Mouse (Mus musculus) lung, adult 2 months (tissue): ENCODE results near the gene Ermap.

Experiments used
- CTCF ChIP-seq: fragments of 200-500 bp; IDR thresholded peaks from 2 replicates; pipeline ENCODE4 v1.5.1; 2011; ENCODE audit warnings: mild to moderate bottlenecking, low read length, control low read depth; ENCODE audit not compliant: insufficient read depth
- POLR2A ChIP-seq: fragments of 200-500 bp; IDR thresholded peaks from 2 replicates; pipeline ENCODE4 v1.6.1; 2011; ENCODE audit warnings: low read depth, mild to moderate bottlenecking, control low read depth, low read length, borderline replicate concordance; ENCODE audit errors: extremely low read depth

DNA sequence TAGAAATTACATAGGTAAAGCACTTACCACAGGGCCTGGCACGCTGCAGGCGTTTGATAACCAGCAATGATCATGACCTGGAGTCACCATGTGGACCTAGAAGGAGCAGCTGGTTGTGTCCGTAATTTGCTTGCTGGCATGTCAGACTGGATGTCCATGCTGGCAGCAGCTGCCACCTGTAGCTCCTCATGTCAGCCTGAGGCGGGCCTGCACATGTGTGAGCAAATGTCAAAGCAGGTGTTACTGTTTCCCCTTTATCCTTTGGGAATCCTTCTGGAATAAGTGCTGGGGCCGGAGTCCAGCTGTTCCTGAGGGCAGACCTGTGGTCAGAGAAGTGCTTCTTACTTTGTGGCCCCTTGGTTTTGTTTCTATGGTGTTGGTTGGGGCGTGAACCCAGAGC is 8.3 kb upstream of the Ermap start:
- TF ChIP-seq CTCF (no peak), POLR2A (no peak)
